Mouse (Mus musculus): ENCODE measurements at regions not wholly inside any gene's neighbourhood (a gene's known extent, or its start where the extent isn't known, plus 50 kb on each side); places are given as distances from the start of the nearest gene placed in this dataset.

DNA sequence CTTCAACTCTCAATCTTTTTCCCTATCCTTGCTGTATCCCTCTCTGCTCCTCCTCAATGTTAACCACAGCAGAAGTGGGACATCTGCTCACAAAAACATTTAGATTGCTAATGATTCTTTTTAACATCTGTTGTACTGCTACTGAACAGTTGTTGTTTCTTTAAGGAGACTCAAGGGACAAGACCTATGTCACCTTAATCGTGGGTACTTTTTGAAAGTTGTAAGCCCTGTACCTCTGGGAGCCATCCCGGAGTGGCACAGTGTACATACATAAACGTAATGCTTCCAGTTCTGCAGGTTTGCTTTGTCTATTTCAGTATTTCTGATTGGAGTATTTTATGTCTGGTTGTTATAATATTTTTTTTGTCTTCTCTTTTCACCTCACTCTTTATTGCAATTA is 740.5 kb upstream of the Foxg1 start:
- TF ChIP-seq HCFC1 (IDR thresholded peaks at IDR 0.05; ENCODE audit: borderline replicate concordance, insufficient read depth, low read length) (no peak), MAFK (IDR thresholded peaks at IDR 0.05; ENCODE audit: insufficient read depth, low read depth, low read length) (no peak), CHD2 (IDR thresholded peaks at IDR 0.05; ENCODE audit: low read depth, low read length) (no peak)
